Mouse (Mus musculus) limb, embryonic 14.5 days (tissue): ENCODE results near the gene Irf6. TPM values are rescaled to one million over a fixed set of nuclear protein-coding genes. Genes with fewer than 3 reads are reported as not detected.

ENCODE experiments used
- ATAC-seq: fragments of 200-750 bp; cut with Nextera tagmentation; 2 replicates; pipeline ENCODE4 v1.8.0; 2017; ENCODE audit warnings: low read depth, moderate number of reproducible peaks, moderate TSS enrichment; ENCODE audit not compliant: low FRiP score
- DNase-seq: peaks from one replicate; pipeline ENCODE4 v3.0.0-alpha.2; 2015; ENCODE audit warnings: low spot score
- H3K27ac ChIP-seq: fragments of 300-500 bp; sonication (generic); replicated peaks from 2 replicates; pipeline ENCODE4 v1.5.1; 2014; ENCODE audit warnings: low read depth, mild to moderate bottlenecking, low read length, moderate library complexity, mixed read lengths
- H3K27me3 ChIP-seq: fragments of 300-500 bp; sonication (generic); 2 replicates; pipeline ENCODE4 v1.6.1; 2014; ENCODE audit warnings: low read length, mixed read lengths; ENCODE audit not compliant: control insufficient read depth, insufficient read depth
- H3K36me3 ChIP-seq: fragments of 300-500 bp; sonication (generic); 2 replicates; pipeline ENCODE4 v1.6.1; 2014; ENCODE audit warnings: mild to moderate bottlenecking, low read length, moderate library complexity, mixed read lengths; ENCODE audit not compliant: control insufficient read depth, insufficient read depth
- H3K4me1 ChIP-seq: fragments of 300-500 bp; sonication (generic); 2 replicates; pipeline ENCODE4 v1.6.1; 2014; ENCODE audit warnings: antibody characterized with exemption, low read length, mixed read lengths; ENCODE audit not compliant: control insufficient read depth, insufficient read depth
- H3K4me2 ChIP-seq: fragments of 300-500 bp; sonication (generic); replicated peaks from 2 replicates; pipeline ENCODE4 v1.6.1; 2014; ENCODE audit warnings: low read depth, mild to moderate bottlenecking, low read length, moderate library complexity; ENCODE audit not compliant: severe bottlenecking
- H3K4me3 ChIP-seq: fragments of 300-500 bp; sonication (generic); replicated peaks from 2 replicates; pipeline ENCODE4 v1.5.1; 2014; ENCODE audit warnings: low read length
- H3K9ac ChIP-seq: fragments of 300-500 bp; sonication (generic); 2 replicates; pipeline ENCODE4 v1.6.1; 2014; ENCODE audit warnings: mild to moderate bottlenecking, low read depth, low read length, moderate library complexity; ENCODE audit not compliant: severe bottlenecking
- H3K9me3 ChIP-seq: fragments of 300-500 bp; sonication (generic); 2 replicates; pipeline ENCODE4 v1.6.1; 2016; ENCODE audit warnings: low read length; ENCODE audit not compliant: control insufficient read depth
- POLR2A ChIP-seq: fragments of 200-500 bp; IDR thresholded peaks from 2 replicates; pipeline ENCODE4 v1.8.0; 2012; ENCODE audit warnings: inconsistent platforms, mild to moderate bottlenecking, moderate library complexity, borderline replicate concordance; ENCODE audit not compliant: insufficient read depth, insufficient read length; ENCODE audit errors: extremely low read depth
- WGBS: fragments of 180-500 bp; shearing (Covaris S2); extraction: QIAGEN DNeasy Blood & Tissue Kit; methylation state at CpG from one replicate; pipeline ENCODE4 v1.1.7; 2014; 5-methylcytosine and 5-hydroxymethylcytosine counted together
- polyA plus RNA-seq, 2 experiments: library from polyadenylated mRNA; depleted of rRNA in 1 of 2; stranded (reverse) in 1 of 2; unstranded in 1 of 2; fragments of >200 nt; fragmentation: Nextera tagmentation in 1 of 2; extraction: Ambion mirVana in 1 of 2; gene quantifications; 2 replicates each; pipeline versions ENCODE4 v1.2.1 to v1.2.3; 2012 to 2014

Gene Irf6
- polyA plus RNA-seq, 2 experiments: 23.5 to 50.0 TPM

GRCm38 (mm10) chr1:193220408-193220807 is 67.5 kb downstream of the Irf6 start:
- H3K4me2 ChIP-seq: no peak overlapping the region
- no peak for ATAC-seq
- WGBS: 82% methylated on average over 5 of the region's 5 CpGs

More at GRCm38 (mm10) chr1:193220408-193220807, 67.5 kb downstream of the Irf6 start:
- Histone ChIP-seq H3K4me1 (no peaks in the 10 kb centered on the region), H3K27me3 (no peaks in the 10 kb centered on the region), H3K4me3 (no peak overlapping the region), H3K9me3 (no peaks in the 10 kb centered on the region), H3K9ac (no peak overlapping the region), H3K36me3 (no peaks in the 10 kb centered on the region), H3K27ac (no peak overlapping the region)
- no peak for DNase-seq
- no peak for TF ChIP-seq POLR2A

Other genes starting within 250 kb of the Irf6 start
- 2.0 and 2.2 TPM in 2 replicates for gene Syt14, start 117.3 kb upstream of the Irf6 start, polyA plus RNA-seq (2012; rRNA removed)
- gene Syt14, start 117.3 kb upstream of the Irf6 start, polyA plus RNA-seq (2014; fragmentation: Nextera tagmentation; extraction: Ambion mirVana): 2.9 TPM in 2 replicates
- gene Diexf, start 22.8 kb upstream of the Irf6 start, polyA plus RNA-seq (2012; rRNA removed): 33.4 and 43.6 TPM in 2 replicates
- gene Diexf, start 22.8 kb upstream of the Irf6 start, polyA plus RNA-seq (2014; fragmentation: Nextera tagmentation; extraction: Ambion mirVana): 8.9 and 10.6 TPM in 2 replicates
- gene A130010J15Rik, start 14.9 kb downstream of the Irf6 start, polyA plus RNA-seq (2012; rRNA removed): 7.8 and 9.6 TPM in 2 replicates
- gene A130010J15Rik, start 14.9 kb downstream of the Irf6 start, polyA plus RNA-seq (2014; fragmentation: Nextera tagmentation; extraction: Ambion mirVana): 15.1 and 15.4 TPM in 2 replicates
- gene Traf3ip3, start 48.6 kb downstream of the Irf6 start, polyA plus RNA-seq (2012; rRNA removed): 9.7 and 18.8 TPM in 2 replicates
- gene Traf3ip3, start 48.6 kb downstream of the Irf6 start, polyA plus RNA-seq (2014; fragmentation: Nextera tagmentation; extraction: Ambion mirVana): 17.6 and 22.6 TPM in 2 replicates
- gene Lamb3, start 54.6 kb downstream of the Irf6 start, polyA plus RNA-seq (2012; rRNA removed): 3.6 and 4.0 TPM in 2 replicates
- gene Lamb3, start 54.6 kb downstream of the Irf6 start, polyA plus RNA-seq (2014; fragmentation: Nextera tagmentation; extraction: Ambion mirVana): 3.5 and 4.6 TPM in 2 replicates
- gene Hsd11b1, start 111.0 kb downstream of the Irf6 start, polyA plus RNA-seq (2012; rRNA removed): 1.2 and 1.6 TPM in 2 replicates
- gene Hsd11b1, start 111.0 kb downstream of the Irf6 start, polyA plus RNA-seq (2014; fragmentation: Nextera tagmentation; extraction: Ambion mirVana): 1.2 and 1.6 TPM in 2 replicates
- gene G0s2, start 120.1 kb downstream of the Irf6 start, polyA plus RNA-seq (2012; rRNA removed): 36.9 and 44.7 TPM in 2 replicates
- gene G0s2, start 120.1 kb downstream of the Irf6 start, polyA plus RNA-seq (2014; fragmentation: Nextera tagmentation; extraction: Ambion mirVana): 27.0 and 31.7 TPM in 2 replicates
- 9.8 and 12.6 TPM in 2 replicates for gene Camk1g, start 217.2 kb downstream of the Irf6 start, polyA plus RNA-seq (2012; rRNA removed)
- 9.1 and 11.8 TPM in 2 replicates for gene Camk1g, start 217.2 kb downstream of the Irf6 start, polyA plus RNA-seq (2014; fragmentation: Nextera tagmentation; extraction: Ambion mirVana)